Mouse (Mus musculus) spleen, adult 2 months (tissue): ENCODE results near the gene Usp30. TPM values are rescaled to one million over a fixed set of nuclear protein-coding genes. Genes with fewer than 3 reads are reported as not detected.

Source experiments
- DNase-seq, 2 experiments: peaks; one replicate each; pipeline versions ENCODE4 v3.0.0 to v3.0.0-alpha.2; 2012 to 2021; ENCODE audit warnings: low spot score in 2 of 2, low read depth in 1 of 2
- H3K27ac ChIP-seq: fragments of 200-500 bp; 2 replicates; pipeline ENCODE4 v1.5.1; 2012; ENCODE audit warnings: low read length, inconsistent platforms; ENCODE audit not compliant: insufficient read depth
- H3K27me3 ChIP-seq: fragments of 200-500 bp; 2 replicates; pipeline ENCODE4 v1.6.1; 2012; ENCODE audit warnings: mild to moderate bottlenecking, moderate library complexity, low read length, inconsistent platforms; ENCODE audit not compliant: control insufficient read depth, insufficient read depth
- H3K36me3 ChIP-seq: fragments of 200-500 bp; 2 replicates; pipeline ENCODE4 v1.6.1; 2012; ENCODE audit warnings: mild to moderate bottlenecking, low read length, inconsistent platforms; ENCODE audit not compliant: control insufficient read depth, insufficient read depth
- H3K4me1 ChIP-seq: fragments of 200-500 bp; 2 replicates; pipeline ENCODE4 v1.6.1; 2011; ENCODE audit warnings: inconsistent platforms; ENCODE audit not compliant: control insufficient read depth, insufficient read depth, insufficient read length
- H3K4me3 ChIP-seq: fragments of 200-500 bp; 2 replicates; pipeline ENCODE4 v1.5.1; 2011; ENCODE audit warnings: mild to moderate bottlenecking, inconsistent platforms; ENCODE audit not compliant: insufficient read depth, insufficient read length; ENCODE audit errors: extremely low read depth
- CTCF ChIP-seq: fragments of 200-500 bp; IDR thresholded peaks from 2 replicates; pipeline ENCODE4 v1.5.1; 2011; ENCODE audit warnings: mild to moderate bottlenecking, inconsistent platforms; ENCODE audit not compliant: insufficient read depth, insufficient read length, insufficient replicate concordance; ENCODE audit errors: extremely low read depth
- POLR2A ChIP-seq: fragments of 200-500 bp; IDR thresholded peaks from 2 replicates; pipeline ENCODE4 v1.6.1; 2011; ENCODE audit warnings: low read depth, low read length, inconsistent platforms
- WGBS: fragments of 180-500 bp; shearing (Covaris S2); methylation state at CpG from one replicate; pipeline ENCODE4 v1.1.7; 2018; 5-methylcytosine and 5-hydroxymethylcytosine counted together
- polyA plus RNA-seq: library from polyadenylated mRNA; depleted of rRNA; stranded (reverse); fragments of >200 nt; gene quantifications from 2 replicates; pipeline ENCODE4 v1.2.3, GENCODE M21; 2012

The Usp30 gene
- polyA plus RNA-seq, 1 experiment = 14.0 TPM

GRCm38 (mm10) chr5:114046151-114046550, 19.1 kb upstream of the Usp30 start:
- no peak for DNase-seq
- 48% methylated on average over 3 of the region's 3 CpGs for WGBS
- Histone ChIP-seq H3K4me3 (no peak overlapping the region), H3K27ac (no peak overlapping the region), H3K4me1 (no peaks in the 10 kb centered on the region), H3K27me3 (no peaks in the 10 kb centered on the region), H3K36me3 (no peaks in the 10 kb centered on the region)
- no peak for TF ChIP-seq POLR2A
- TF ChIP-seq CTCF = no peak

- no peaks in the 10 kb centered on the region for H3K36me3 ChIP-seq
- TF ChIP-seq POLR2A (no peak), CTCF (no peak)
- H3K27ac ChIP-seq = no peak overlapping the region
- H3K4me3 ChIP-seq = no peak overlapping the region
- H3K4me1 ChIP-seq = no peaks in the 10 kb centered on the region
- H3K27me3 ChIP-seq = no peaks in the 10 kb centered on the region
- DNase-seq = no peak
- WGBS = 60% methylated on average over 3 of the region's 3 CpGs
Measured at GRCm38 (mm10) chr5:114046604-114047003, 18.7 kb upstream of the Usp30 start.

GRCm38 (mm10) chr5:114047182-114047581, 18.1 kb upstream of the Usp30 start:
- TF ChIP-seq POLR2A (no peak), CTCF (no peak)
- no peaks in the 10 kb centered on the region for H3K27me3 ChIP-seq

GRCm38 (mm10) chr5:114048731-114049308, 16.4 kb upstream of the Usp30 start:
- 52% methylated on average over 12 of the region's 12 CpGs for WGBS
- Histone ChIP-seq H3K36me3 (no peaks in the 10 kb centered on the region), H3K4me1 (no peaks in the 10 kb centered on the region), H3K4me3 (no peak overlapping the region), H3K27ac (no peak overlapping the region), H3K27me3 (no peaks in the 10 kb centered on the region)
- no peak for TF ChIP-seq CTCF
- TF ChIP-seq POLR2A = no peak
- no peak for DNase-seq

More at GRCm38 (mm10) chr5:114047182-114047581, 18.1 kb upstream of the Usp30 start:
- DNase-seq = no peak
- Histone ChIP-seq H3K4me1 (no peaks in the 10 kb centered on the region), H3K4me3 (no peak overlapping the region), H3K27ac (no peak overlapping the region), H3K36me3 (no peaks in the 10 kb centered on the region)
- WGBS = 53% methylated on average over 5 of the region's 5 CpGs

- H3K27ac ChIP-seq = no peak overlapping the region
- no peak overlapping the region for H3K4me3 ChIP-seq
- no peaks in the 10 kb centered on the region for H3K4me1 ChIP-seq
- WGBS = 22% methylated on average over 9 of the region's 9 CpGs
- H3K36me3 ChIP-seq = no peaks in the 10 kb centered on the region
- H3K27me3 ChIP-seq = no peaks in the 10 kb centered on the region
- TF ChIP-seq CTCF (peak; percentile 83), POLR2A (no peak)
- peak in 1 of 2 experiments; percentile 30 for DNase-seq
Measured at GRCm38 (mm10) chr5:114052246-114052761, 13.0 kb upstream of the Usp30 start.

- no peaks in the 10 kb centered on the region for H3K27me3 ChIP-seq
- WGBS = 76% methylated on average over 9 of the region's 9 CpGs
- H3K36me3 ChIP-seq = no peaks in the 10 kb centered on the region
- no peak overlapping the region for H3K27ac ChIP-seq
- H3K4me1 ChIP-seq = no peaks in the 10 kb centered on the region
- DNase-seq = no peak
- TF ChIP-seq CTCF = no peak
- no peak for TF ChIP-seq POLR2A
- H3K4me3 ChIP-seq = no peak overlapping the region
Measured at GRCm38 (mm10) chr5:114057129-114057731, 8.0 kb upstream of the Usp30 start.

- Histone ChIP-seq H3K4me3 (no peak overlapping the region), H3K27me3 (no peaks in the 10 kb centered on the region), H3K4me1 (no peaks in the 10 kb centered on the region), H3K36me3 (no peaks in the 10 kb centered on the region), H3K27ac (no peak overlapping the region)
- no peak for TF ChIP-seq CTCF
- no peak for TF ChIP-seq POLR2A
- no peak for DNase-seq
- 8% methylated on average over 7 of the region's 7 CpGs for WGBS
Measured at GRCm38 (mm10) chr5:114061675-114062074, 3.6 kb upstream of the Usp30 start.
